Mouse (Mus musculus) kidney, adult 2 months (tissue): Measurements from ENCODE around the gene Fgf12.

Experiments used
- CTCF ChIP-seq: fragments of 200-500 bp; conservative IDR thresholded peaks from 2 replicates; pipeline ENCODE4 v1.5.1; 2011; ENCODE audit warnings: low read depth, mild to moderate bottlenecking, control low read depth, low read length, moderate library complexity, mixed read lengths; ENCODE audit not compliant: insufficient read depth, insufficient read length
- POLR2A ChIP-seq: fragments of 200-500 bp; IDR thresholded peaks from one replicate; pipeline ENCODE4 v1.6.1; 2011; ENCODE audit warnings: low read depth, low read length, control low read depth

GRCm38 (mm10) chr16:28407892-28408291 lies 345.0 kb downstream of the Fgf12 start:
- TF ChIP-seq POLR2A (no peak), CTCF (no peak)
